Mouse (Mus musculus): ENCODE results near the gene Elp4. TPM values are rescaled to one million over a fixed set of nuclear protein-coding genes. Genes with fewer than 3 reads are reported as not detected.

Gene Elp4
- total RNA-seq, 4 experiments from 2014 or later, result 13.5 to 23.1 (median 16.5) TPM

GRCm38 (mm10) chr2:105805210-105805609 is 99.2 kb downstream of the Elp4 start:
- DNase-seq, result no peak

GRCm38 (mm10) chr2:105804506-105804905 is 99.9 kb downstream of the Elp4 start:
- DNase-seq, result no peak

GRCm38 (mm10) chr2:105803427-105803826 is 100.9 kb downstream of the Elp4 start:
- DNase-seq, result no peak

GRCm38 (mm10) chr2:105802902-105803301 is 101.5 kb downstream of the Elp4 start:
- no peak for DNase-seq

DNA sequence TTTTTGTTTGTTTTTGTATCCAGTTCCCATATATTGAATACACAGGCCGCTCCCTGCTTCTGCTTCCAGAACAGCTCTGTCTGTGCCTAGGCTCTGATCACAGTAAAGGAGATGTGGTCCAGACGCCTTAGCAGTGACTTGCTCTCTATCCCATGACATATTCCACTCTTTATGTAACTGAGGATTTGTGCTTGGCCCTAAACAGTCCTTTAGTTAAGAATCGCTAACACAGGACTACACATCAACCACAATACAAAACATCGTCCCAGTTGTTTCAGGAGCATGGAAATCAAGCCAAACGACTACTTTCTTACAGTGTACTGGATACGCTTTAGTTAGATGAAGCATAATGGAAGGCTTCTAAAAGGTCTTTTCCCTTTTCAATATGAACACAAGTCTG is 102.8 kb downstream of the Elp4 start:
- no peak for DNase-seq

DNA sequence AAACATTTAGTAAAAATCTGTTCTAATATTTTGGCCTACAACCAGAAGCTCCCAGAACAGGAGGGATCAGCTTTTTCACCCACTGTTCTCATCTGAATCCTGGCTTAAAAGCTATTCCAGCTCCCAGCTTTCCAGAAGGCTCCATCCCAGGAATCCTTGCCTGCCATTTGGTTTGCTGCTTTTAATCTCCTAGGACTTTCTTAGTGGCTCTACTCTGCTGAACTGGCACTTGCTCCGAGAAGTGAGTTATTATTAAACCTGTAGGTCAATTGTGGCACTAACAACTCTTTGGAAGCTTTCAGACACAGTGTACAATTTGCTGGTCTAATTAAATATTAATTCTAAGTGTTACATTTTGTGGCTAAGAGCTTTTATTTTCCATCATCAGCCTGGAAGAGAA is 103.7 kb downstream of the Elp4 start:
- no peak for DNase-seq

DNA sequence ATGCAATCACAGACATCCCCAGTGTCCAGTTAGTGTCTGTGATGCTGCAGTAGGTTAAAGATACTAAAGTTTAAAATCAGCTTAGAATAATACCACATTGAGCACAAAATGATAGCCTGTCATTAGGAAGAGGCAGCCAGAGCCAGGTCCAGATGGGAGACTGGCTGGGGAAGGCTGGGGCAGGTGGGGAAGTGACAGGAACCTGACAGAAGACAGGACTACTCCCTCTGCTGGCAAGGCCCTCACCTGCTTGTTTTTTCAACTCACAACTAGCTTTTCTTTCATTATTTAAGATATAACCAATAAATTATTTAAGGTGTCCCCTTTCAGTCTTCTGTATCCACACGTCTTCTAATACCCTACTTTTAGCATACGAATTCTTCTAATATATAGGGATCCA is 104.5 kb downstream of the Elp4 start:
- no peak for DNase-seq

DNA sequence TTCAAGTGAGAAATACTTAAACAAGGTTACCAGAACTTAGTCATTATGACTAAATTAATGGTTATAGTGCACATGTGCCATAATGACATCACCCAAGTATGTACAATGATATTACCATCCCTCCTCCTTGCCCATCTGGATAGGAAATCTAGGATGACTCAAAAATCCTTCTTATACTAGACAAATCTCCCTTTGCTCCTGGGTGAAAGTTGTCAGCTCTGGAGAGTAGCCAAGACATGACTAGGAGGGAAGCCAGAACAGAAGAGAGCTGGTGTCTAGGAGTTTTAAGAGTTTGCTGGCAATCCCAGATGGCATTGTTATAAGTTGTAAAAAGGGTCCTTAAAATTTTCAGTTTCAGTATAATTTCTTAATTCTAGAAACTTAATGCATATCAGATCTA is 106.5 kb downstream of the Elp4 start:
- no peak for DNase-seq

- no peak for DNase-seq
Observed at GRCm38 (mm10) chr2:105796101-105796500, 108.3 kb downstream of the Elp4 start.

DNA sequence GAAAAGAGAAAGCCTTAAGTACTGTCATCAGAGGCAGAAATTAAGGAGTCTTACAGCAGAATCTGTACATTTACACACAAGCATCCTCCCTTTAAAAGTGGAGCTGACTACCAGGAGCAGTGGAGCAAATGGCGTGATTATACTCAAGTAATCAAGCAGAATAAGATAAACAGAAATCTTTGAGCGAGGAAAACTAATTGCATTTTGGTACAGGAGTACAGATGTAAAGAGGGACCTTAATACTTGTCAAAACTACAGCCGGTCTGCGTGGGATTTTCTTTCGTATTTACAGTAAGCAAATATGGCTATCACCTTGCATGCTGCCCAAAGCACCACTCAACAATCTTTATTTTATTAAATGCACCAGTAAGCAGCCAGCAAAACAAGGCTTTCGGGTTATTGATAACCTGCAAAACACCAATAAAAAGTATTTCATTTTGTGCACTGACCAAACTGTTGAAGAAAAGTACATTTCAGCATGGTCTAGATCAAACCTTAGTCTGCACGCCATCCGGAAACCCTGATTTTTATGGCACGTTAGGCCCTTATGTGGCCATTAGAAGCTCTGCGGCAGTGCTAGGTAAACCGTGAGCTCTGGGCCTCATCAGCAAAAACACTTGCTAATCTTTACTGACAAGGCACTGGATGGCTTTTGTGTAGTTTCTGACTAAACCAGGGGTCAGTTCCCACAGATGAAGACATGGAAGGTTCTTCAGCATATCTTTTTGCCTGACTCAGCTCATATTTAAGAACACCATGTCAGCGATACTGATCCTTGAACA is 111.8 kb downstream of the Elp4 start:
- DNase-seq, result no peak

GRCm38 (mm10) chr2:105789936-105790335 is 114.4 kb downstream of the Elp4 start:
- DNase-seq, result no peak

DNA sequence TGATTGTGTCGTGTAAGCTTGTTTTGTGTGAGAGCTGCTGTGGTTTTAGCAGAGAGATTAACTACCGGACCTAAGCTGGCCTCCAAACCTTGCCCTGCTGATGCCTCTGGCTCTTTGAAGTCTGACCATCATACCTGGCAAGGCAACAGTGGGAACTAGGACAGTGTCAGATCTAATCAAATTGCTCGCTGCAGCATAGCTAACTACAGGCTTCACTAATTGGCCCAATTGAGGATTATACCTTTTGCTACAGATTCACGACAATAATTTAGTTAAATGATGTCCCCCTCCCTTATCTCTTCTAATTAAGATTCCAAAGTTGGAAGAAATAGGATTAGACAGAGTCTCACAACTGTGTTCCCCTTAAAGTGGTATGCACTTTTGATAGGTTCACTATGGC is 116.6 kb downstream of the Elp4 start:
- DNase-seq, result no peak

GRCm38 (mm10) chr2:105786986-105787385 is 117.4 kb downstream of the Elp4 start:
- no peak for DNase-seq

DNA sequence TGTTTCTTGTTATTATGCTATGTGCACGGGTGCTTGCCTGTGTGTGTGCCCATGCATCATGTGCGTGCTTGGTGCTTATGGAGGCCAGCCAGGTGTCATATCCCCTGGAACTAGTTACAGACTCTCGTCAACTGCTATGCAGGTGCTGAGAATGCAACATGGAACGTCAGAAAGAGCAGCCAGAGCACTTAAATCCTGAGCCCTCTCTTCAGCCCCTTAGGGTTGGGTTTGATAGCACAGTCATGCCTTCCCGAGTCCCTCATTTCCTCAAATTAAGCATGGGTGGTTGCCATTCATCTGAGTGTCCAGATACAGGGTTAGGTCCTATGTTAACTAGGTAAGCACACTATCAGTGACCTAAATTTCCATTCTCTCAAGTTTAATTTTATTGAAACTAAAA is 121.5 kb downstream of the Elp4 start:
- no peak for DNase-seq

GRCm38 (mm10) chr2:105780739-105781138 is 123.6 kb downstream of the Elp4 start:
- DNase-seq, result no peak

GRCm38 (mm10) chr2:105779320-105779891 is 125.0 kb downstream of the Elp4 start:
- no peak for DNase-seq

DNA sequence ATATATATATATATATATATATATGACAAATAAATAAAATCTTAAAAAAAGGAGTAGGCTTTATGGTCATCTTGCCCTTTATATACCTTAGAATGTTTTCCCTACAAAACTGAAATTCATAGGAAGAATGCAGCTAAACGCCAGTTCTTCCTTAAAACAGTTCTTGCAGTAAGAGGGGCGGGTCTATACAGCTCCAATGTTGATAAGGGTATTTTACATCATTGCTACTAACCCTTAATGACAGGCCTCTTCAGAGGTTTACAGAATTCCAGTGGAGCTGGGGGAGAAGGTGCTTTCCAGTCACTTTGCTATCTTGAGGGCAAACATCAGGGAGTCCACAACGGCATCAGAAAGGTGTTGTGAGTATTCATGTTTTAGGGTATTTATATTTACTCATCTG is 133.1 kb downstream of the Elp4 start:
- DNase-seq, result no peak

GRCm38 (mm10) chr2:105769747-105770328 is 134.5 kb downstream of the Elp4 start:
- DNase-seq, result no peak

DNA sequence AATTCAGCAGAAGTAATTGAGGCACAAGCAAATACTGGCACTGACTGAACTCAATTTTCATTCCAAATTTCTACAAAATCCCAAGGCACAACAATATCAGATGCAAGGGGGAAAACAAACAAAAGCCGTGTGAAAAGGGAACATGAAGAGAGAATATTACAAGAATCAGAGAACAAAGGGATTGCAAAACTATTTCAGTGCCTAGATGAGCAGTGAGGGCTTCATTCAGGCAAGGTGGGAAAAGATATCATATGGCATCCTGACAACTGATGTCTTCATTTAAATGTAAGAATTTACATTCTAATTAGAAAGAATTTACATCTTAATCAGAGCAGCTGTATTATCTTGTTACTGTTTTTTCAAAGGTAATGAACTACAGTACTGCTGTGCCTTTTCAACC is 150.9 kb downstream of the Elp4 start:
- no peak for DNase-seq

DNA sequence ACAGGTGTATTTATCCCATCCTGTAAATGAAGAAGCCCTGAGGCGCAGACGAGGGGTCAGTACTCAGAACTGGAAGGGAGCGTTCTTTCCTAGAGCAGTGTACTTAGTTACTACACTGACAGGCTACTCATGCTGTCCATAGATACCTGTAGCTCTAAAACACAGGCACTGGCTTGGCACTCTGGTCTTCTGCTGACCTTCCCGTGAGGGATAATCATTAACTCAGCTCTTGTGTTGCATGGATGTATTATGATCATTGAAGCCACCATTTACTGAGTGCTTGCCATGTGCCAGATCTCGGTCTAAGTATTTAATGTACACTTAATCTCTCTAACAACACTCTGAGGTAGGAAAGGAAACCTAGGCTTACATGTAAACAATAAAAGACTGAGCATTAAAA is 155.3 kb downstream of the Elp4 start:
- no peak for DNase-seq

- no peak for DNase-seq
Observed at GRCm38 (mm10) chr2:105746896-105747295, 157.5 kb downstream of the Elp4 start.

- no peak for DNase-seq
Observed at GRCm38 (mm10) chr2:105736166-105736565, 168.2 kb downstream of the Elp4 start.

DNA sequence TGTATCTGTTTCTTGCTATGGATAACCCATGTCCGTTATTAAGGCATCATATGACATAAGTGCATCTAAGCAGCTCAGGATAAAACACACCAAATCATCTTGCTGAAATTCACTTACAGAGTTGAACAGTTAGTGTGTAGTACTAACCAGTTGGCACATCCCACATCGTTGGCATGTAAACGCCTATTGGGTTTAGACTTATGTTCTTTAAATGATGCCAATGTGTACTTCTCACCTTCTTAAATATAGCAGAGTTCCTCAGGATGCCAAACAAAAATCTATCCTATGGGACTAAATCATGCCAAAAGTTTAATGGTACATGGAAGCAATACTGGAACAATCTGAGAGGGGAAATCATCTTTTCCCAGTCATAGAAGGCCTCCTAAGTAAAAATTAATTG is 173.7 kb downstream of the Elp4 start:
- DNase-seq, result no peak

DNA sequence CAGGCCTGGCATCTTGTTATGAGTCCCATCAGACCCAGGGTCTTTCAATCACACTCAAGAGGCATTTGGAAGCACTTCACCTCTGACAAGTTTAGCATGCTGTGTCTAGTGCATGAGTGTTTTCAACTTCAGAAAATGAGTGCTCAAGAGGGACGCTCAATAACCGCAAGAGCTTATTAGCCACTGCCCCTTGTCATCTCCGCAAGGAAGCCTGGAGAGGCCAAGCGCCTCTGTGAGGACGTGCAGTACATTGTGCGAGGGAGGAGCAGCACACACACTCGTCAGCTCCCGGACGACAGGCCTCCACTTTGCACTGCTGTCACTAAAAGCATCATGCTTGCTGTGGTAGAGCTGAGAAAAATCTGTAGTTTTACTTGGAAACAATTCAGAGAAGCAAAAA is 177.7 kb downstream of the Elp4 start:
- DNase-seq, result no peak
